Mouse (Mus musculus) thymus, postnatal 4 days (tissue): ENCODE measurements around the gene Vasp.

Source experiments
- DNase-seq: peaks from one replicate; pipeline ENCODE4 v3.0.0; 2021

The Vasp gene

DNA sequence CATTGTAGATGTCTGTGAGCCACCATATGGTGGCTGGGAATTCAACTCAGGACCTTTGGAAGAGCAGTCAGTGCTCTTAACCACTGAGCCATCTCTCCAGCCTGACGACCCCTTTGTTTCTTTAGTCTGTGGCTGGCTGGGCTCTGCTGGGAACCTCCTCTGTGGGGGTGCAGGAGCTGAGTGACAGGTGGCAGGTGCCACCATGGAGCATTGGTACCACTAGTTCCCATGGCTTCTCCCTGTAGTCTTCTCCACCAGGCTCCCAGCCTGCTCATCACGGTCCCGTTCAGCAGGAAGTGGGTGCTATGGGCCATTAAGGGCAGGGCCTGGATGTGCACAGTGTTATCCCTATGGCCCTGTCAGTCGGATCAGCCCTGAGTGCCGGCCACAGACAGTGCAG is 37.0 kb downstream of the Vasp start:
- DNase-seq: no peak

DNA sequence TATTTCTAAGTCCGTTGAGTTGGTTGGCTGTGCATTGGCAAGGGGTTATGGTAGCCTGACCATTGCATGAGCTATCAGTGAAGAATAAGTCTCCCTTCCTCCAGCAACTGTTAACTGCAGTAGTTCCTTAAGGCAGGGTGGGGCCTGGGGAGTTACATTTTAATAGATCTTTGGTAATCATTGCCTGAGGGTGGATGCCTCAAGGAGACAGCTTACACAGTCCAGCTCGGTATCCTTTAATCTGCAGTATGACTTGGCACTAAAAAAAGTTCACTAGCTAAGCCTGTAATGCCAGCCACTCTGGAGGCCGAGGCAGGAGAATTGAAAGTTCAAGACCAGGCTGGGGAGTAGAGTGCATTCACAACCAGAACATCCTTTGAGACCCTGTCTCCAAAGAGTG is 39.8 kb downstream of the Vasp start:
- DNase-seq: no peak

DNA sequence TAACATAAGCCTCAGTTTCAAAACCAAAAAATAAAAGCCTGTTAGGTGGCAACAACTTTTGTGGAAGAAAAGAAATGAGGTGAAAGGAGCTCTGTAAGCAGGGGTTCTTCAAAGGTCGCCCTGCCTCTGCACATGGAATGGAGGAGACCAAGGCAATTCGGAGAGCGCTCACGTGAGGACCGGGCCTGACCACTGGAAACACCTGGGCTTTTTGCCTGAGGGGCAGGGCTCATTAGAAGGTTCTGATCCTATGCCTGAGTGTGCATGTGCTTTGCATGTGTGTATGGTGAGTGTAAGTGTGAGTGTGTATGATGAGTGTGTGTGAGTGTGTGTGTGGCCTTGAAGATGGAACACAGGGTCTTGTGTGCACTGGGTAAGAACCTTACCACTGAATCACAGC is 40.7 kb downstream of the Vasp start:
- no peak for DNase-seq

DNA sequence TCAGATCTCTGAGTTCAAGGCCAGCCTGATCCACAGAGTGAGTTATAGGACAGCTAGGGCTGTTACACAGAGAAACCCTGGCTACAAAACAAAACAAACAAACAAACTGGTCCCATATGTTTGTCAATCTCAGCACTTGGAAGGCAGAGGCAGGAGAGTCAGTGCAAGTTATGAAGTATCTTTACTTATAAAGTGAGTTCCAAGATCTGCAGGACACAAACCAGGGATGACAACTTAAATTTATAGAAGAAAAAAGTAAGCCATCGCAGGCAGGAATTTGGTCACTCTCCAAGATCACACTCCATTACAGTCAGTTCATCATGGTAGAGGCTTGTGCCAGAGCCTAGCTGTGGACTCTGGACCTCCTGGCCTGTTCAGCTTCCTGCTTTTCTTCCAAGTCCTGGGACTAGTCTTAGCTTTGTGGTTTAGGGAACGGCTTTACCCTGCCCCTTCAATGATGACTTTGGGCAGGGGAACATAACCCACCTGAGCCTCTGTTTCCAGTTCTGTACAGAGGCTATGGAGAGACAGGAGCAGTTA is 41.5 kb downstream of the Vasp start:
- no peak for DNase-seq

DNA sequence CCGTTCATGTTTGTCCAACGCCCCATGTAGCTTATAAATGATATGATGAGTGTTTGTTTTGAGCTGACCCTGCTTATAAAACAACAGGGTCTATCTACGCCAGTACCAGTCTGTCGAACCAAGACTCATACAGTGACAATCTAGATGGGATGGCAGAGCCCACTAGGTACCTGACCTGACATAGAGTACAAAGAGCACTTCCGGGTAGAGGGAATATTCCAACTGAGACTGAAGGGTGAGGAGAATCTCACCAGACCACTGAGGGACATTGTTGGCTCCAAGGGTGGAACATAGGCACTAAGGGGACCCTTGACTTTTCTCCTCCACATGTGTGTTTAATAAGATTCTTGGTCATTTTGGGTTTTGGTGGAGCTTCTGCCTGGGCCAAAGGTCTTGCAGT is 42.2 kb downstream of the Vasp start:
- DNase-seq: no peak

DNA sequence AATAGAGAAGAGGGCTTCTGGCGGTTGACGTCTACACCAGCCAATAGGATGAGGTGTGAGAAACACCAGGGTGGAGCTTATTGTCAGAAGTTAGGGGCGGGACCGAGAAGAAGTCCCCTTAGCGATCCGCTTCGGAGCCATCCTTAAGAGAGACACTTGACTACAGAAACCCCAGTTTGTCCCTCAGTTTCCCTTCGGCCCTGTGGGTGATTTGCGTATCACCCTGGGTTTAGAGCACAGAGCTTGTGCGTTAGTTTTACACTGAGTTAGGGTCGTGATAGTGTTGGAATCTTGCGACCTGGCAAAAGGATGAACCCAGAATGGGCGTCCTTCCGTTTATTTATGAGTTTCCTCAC is 42.8 kb downstream of the Vasp start:
- DNase-seq: no peak

DNA sequence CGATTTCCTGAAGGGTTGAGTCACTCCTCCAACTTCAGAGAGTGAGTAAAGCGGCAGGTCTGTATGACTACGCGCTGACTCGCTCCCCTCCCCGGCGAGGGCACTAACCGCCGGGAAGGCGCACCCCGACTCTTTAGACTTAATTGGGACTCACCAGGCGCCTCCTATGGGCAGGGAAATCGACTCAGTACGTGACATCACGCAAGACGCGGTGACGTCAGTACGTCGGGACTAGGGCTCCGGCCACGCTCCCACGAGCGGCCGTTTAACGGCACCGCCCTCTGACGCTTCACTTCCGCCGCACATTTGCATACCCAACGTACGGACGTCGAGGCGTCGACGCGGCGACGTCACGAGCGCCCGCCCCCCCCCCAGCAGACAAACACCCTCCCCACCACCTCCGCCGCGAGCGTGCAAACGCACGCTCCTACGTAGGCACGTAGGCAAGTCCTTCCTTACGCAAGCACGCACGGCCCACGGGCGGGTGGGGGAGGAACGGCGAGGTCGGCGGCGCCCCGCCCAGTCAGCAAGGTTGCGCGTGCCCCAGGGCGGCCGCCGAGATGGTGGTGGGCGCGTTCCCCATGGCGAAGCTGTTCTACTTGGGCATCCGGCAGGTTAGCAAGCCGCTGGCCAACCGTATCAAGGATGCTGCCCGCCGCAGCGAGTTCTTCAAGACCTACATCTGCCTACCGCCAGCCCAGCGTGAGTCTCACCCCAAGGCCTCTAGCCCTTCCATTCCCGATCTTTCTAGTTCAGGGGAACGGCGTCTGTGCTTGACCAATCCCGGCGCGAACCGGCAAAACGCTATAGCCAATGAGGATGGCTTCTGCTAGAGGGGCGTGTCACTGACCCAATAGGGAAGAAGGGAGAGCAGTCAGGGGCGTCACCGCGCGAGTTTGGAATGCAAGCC is 43.5 kb downstream of the Vasp start, which contains the start of gene Opa3:
Gene Opa3 (plus strand): TSS at position 452 of the 910 bp plus-strand sequence.
- DNase-seq: peak; percentile 99

DNA sequence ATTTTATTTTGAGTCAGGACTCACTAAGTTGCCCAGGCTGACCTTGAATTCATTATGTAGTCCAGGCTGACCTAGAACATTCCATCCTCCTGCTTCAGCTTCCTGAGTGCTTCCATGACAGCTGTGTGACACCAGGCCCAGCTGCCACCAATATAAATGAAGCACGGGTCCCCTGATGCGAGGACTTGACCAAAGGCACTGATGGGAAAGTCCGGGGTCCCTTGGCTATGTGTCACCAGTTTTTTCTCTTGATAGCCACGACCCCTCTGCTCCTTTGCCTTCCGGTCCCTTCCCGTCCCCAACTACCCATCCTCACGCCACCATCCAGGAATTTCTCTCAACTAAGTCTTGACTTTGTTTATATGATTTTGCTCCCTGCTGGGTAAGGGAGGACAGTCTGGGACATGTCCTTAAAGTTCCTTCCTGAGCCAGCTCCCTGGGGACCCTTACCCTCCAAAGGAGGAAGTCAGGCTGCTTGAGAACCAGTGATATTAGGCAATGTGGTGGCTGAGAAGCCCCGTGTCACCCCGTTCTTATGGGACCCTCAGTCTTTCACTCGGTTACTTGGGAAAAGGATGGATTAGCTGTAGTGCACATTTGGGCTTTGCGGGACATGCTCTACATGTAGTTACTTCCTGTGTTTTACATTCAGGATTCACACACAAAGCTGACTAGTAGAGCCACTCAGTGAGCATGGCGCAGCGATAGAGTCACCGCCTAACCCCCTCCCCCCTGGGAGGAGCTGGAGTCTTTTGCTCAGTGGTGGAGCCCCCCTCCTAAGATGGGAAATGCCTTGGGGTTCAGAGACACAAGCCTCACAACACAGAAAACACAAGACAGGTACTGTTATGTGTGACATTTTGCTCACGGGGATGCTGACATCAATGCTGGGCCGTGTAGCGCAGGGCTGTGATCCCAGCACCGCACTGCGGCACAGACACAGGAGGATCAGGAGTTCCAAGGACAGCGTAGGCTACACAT is 44.5 kb downstream of the Vasp start:
- peak; percentile 63 for DNase-seq

DNA sequence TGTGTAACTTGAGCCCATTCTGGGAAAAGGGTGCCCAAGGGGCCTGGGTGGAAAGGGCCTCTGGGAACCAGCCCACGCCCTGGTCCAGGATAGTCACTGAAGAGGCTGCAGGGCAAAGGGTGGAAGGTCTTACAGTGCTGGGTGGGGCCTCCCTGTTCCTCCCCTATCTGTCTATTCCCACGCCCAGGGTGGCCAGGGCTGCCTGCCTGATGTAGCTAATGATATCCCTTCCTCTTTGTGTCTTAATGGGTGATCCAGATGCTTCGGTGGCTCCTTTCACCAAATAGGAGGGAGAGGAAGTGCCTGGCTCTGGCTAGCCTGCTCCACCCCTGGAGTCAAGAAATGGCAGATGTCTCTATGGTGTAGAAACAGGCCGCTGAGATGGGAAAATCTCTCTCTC is 46.7 kb downstream of the Vasp start:
- DNase-seq: no peak

DNA sequence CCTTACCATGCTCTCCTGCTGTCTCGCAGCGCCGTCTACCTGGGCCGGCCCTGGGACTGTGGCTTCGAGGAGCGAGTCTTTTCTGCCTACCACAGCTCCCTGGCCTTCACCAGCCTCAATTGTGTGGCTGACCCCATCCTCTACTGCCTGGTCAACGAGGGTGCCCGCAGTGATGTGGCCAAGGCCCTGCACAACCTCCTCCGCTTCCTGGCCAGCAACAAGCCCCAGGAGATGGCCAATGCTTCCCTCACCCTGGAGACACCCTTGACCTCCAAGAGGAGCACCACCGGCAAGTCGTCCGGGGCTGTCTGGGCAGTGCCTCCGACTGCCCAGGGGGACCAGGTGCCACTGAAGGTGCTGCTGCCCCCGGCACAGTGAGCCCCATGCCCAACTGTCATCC is 48.7 kb downstream of the Vasp start:
- DNase-seq: no peak

DNA sequence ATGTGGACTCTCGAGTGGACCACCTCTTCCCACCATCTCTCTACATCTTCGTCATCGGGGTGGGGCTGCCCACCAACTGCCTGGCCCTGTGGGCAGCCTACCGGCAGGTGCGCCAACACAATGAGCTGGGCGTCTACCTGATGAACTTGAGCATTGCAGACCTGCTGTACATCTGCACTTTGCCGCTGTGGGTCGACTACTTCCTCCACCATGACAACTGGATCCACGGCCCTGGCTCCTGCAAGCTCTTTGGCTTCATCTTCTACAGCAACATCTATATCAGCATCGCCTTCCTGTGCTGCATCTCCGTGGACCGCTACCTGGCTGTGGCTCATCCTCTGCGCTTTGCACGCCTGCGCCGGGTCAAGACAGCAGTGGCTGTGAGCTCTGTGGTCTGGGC is 49.4 kb downstream of the Vasp start:
- DNase-seq: no peak

DNA sequence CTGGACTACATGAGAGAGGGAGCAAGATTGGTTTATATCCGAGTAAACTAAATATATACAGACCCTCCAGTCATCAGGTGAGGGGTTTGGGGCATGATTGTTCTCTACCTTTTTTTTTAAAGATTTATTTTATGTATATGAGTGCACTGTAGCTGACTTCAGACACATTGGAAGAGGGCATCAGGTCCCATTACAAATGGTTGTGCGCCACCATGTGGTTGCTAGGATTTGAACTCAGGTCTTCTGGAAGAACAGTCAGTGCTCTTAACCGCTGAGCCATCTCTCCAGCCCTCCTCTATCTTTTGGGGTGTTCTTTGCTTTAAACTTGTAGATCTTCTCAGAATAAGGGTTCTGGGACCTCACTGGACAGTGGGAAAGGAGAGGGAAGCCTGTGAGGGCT is 51.6 kb downstream of the Vasp start:
- DNase-seq: no peak

DNA sequence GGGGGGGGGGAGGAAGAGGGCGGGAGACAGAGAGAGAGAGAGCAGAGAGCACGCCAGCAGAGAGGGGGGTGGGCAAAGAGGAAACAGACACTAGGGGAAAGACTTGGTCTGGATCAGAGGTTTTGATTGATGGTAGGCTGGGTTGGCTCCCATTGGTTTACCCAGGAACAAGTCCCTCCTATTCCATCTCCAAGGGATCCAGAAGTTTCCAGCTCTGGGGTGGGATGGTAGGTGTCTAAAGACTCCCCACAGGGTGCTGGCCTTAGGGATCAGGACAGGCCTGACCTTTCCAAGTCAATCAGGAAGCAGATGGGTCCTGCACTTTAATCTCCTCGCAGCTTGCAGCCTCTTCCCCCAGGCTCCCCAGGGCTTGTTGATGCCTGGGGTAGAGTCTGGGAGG is 53.7 kb downstream of the Vasp start:
- DNase-seq: no peak

DNA sequence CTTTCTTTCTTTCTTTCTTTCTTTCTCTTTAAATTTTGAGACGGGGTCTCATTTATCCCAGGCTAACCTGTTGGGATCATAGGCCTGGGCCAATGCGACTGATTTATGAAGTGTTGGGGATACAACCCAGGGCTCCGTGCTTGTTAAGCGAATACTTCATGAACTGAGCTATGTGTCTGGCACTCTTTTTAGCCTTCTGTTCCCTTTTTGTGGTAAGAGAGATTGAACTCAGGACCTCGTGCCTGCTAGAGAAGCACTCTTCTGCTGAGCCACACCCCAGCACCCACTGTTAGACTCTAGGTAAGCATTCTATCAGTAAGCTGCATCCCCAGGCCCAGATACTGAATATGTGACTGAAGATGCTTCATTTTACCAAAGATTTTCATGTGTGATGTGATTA is 54.1 kb downstream of the Vasp start:
- no peak for DNase-seq

DNA sequence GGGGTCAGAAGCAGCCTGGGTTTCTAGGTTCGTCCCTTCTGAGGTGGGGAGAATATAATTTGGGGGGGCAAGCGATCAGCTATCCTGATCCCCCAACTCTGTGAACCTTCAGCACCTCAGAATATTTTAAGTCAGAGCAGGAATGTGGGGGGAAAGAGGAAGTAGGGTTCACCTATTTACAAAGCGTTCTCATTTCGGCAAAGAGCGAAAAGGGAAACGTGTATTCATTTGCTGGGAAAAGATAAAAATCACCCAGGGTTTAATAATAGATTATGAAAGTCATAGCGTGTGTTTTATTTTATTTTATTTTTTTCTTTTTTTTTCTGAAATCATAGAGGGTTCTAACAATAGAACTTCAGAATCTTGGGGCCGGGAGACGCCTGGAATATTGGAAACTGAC is 56.7 kb downstream of the Vasp start:
- no peak for DNase-seq

DNA sequence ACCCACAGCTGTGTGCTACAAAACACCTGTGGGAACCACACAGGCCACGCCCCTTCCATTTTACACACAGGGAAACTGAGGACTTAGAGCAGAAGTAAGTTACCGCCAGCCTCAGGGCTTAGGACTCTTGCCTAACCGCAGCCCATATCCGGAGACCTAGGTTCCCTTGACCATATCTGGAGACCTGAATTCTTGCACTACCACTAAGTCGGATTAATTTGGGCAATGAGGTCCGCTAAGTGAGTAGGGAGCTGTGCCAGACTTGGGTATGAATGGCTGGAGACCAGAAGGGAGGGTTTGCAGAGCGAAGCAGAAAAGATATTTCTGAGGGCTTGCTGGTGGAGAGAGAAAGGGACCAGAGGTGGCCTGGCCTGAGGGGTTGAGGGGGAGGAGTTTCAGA is 57.2 kb downstream of the Vasp start:
- DNase-seq: no peak

DNA sequence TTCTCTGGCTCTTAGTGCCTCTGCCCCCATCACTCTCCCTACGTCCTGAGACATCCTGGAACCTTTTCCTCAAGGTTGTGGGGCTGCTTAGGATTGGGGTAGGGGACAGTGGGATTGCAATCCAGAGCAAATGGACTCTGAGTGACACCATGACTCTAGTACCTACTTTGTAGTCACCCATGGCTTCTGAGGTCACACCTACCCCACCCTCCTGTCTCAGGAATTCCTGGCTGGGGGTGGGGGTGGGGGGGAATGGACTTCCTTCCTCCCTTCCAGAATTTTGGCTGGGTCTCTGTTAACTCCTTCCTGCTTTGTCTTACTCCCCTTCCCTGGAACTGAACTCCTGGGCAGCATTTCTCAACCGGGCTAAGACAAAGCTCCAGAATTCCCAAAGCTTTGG is 58.2 kb downstream of the Vasp start:
- DNase-seq: no peak

DNA sequence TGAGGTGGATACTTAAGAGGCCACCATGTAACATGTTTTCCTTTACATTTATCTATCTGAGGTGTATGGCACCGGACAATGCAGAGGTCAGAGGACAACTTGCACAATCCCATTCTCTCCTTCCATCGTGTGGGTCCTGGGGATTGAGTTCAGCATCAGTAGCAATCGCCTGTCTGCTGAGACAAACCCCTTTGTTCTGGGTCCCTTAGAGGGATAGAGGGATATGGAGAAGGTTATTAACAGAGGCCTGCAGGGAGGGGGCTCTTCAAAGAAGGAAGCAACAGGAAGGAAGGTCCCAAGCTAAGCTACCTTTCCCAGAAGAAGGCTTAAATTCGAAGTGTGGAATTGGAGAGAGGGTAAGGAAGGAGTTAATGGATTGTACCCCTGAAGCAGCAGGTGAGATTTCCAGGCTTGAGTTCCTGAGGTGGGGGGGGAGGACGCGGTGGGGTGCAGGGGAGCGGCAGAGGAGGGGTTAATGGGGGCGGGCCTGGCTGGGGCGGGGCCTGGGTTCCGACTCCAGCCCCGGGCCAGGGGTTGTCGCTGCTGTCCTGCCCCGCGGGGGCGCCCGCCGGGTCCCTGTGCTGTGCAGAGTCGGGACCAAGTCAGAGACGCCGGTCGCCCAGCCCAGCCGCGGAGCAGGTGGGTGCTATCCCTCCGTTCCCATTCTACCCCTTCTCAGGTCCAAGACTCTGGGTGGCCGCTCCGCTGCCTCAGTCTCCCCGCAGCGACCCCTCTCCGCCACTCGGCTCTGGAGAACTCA is 59.4 kb downstream of the Vasp start, which contains the start of gene Gpr4:
Gene Gpr4 (plus strand): TSS at position 543 of the 760 bp plus-strand sequence.
- DNase-seq: peak; percentile 56

DNA sequence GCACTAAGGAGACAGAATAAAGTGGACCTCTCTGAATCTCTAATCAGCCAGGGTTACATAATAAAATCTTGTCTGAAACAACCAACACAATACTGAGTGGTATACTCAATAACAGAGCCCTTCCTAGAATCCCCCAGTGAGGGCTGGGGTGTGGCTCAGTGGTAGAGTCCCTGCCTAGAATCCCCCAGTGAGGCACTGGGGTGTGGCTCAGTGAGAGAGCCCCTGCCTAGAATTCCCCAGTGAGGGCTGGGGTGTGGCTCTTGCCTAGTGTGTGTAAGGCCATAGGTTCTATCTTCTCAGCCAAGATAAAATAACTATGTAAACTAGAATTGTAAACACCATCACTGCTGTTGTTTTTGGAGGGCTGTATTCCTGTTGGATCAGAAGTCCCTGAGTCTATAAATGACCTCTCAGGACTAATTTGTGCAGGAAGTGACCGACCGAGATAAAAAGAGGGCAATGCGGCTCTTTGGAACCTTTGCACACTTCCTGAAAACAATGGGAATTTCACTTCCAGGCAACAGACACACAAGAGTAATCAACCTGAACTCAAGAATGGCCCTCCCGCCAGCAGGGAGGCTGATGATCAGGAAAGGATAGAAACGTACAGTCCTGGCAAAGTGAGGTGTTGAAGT is 60.5 kb downstream of the Vasp start:
- no peak for DNase-seq

DNA sequence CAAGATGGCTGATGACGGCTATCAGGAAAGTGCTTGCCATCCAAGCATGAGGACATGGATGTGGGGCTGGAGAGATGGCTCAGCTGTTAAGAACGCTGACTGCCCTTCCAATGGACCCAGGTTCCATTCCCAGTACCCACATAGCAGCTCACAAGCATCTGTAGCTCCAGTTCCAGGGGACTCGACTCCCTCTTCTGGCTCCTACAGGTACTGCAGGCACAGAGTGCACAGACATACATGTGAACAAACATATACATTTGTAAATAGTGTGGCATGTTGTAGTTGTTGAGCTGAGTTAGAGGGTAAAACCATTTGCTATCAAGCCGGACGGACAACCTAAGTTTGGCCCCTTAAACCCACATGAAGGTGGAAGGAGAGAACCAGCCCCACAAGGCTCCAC is 61.6 kb downstream of the Vasp start:
- DNase-seq: peak; percentile 37

DNA sequence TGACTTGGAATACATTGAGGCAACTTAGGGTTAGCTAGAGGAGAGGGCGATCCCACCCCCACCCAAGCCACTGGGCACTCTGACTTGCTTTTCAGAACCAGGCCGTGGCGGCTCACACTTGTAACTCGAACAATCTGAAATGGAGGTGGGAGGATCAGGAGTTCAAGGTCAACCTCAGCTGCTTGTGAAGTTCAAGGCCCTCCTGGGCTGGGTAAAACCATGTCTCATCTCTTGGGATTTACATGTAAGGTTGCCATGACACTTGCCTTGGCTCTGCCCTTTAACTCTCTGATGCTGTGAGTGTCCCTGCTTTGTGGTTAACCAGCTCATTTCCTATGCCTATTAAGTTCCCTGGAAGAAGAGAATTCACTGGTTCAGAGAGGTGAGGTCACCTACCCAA is 62.1 kb downstream of the Vasp start:
- DNase-seq: no peak

DNA sequence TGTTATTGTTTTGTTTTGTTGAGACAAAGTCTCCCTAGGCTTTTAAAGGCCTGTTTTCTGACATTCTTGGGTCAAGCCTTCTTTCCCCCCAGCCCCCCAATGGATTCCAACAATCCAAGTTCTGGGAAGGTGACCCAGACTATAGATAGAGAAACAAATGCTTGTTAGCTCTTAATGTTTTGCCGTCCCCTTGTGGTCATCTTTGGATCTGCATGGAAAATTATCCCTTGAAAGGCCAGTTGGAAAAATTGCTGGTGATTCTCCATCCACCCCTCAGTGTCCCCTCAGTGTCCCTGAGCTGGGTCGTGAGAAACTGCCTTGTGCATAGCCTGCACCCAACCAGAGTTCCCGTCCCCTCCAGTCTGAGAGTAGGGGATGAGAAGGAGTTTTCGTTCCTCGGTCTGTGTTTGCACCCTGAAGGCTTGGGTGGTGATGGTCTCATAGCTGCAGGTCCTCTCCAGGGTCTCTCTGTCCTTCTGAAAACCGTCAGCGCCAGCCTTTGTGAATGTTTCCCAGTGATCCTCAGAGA is 62.6 kb downstream of the Vasp start:
- DNase-seq: no peak
